Mouse (Mus musculus) cerebellum, adult 9-10 months (tissue): Measurements from ENCODE around the gene Dab1.

Experiments
- DNase-seq: peaks from one replicate; pipeline ENCODE4 v3.0.0; 2022

The Dab1 gene

DNA sequence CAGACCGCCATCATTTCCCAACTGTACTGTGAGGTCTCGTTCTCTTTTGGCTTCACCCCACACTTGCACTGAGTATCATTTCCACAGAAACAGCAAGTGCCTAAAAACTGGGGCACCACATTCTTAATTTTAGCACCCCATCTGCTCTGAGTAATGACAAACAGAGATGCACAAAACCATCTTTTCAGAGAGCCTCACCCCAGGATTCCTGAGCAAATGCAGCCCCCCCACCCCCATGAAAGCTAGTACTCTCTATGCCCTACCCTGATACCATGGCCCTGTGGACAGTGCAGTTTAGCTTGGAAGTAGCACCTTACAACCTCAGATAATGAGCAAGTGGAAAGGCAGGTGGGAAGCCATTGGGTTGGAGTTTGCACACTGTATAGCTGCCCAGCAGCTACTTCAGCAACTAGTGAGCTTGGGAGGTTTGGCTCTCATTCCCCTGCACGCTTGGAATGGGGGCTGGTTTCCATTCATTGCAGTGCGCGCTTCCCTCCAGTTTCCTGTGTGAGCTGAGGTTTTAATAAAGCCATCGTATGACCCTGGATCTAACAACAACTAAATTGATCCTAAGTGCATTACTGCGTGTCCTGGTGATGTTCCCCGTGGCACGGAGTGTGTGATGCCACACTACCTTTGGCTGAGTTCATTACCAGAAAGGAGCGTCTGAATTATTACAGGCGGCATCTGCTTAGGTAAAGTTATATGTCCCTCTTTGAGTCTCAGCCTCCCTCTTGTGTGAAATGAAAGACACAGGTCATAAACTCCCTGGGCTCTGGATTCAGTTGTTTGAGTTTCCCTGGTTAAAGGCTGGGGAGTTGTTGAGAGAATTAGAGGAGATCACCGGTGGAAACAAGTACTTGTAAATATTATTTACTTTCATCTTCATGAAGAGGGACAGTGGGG lies 842.2 kb downstream of the Dab1 start:
- DNase-seq: peak; percentile 83

DNA sequence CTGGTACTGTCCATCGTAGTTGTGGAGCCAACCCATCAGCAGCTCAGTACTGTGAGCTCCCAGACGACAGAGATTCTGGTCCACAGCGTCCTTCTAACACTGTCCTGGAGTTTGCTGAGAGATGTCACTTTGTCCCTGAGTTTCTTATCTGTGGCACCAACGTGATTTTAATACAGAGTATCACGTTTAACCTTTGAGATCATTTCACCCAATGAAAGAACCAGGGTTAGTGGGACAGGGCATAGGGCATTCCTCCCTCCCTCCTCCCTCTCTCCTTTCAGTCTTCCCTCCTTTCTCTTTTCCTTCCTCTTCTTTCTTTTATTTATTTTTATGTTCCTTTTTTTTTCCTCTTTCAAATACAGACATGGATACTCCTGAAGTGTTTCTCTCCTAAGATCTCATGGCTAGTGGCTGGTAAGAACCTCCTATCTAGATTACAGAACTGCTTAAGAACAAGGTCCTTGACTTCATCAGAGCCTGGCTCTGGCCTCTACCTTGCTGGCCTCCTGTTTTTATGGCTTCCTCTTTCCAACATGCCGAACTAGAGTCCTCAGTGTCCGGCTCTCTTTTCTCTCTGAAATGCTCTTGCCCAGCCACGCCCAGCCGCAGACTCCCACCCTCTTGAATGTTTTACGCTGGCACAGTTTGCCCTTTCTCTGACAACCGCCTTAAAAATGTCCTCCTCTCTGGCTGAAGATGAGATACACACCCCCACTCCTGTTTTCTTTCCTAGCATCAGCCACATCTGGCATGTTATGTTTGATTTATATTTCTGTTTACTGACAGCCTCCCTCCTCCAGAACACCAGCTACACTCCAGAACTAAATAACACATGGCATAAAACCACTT lies 844.0 kb downstream of the Dab1 start:
- DNase-seq: no peak

DNA sequence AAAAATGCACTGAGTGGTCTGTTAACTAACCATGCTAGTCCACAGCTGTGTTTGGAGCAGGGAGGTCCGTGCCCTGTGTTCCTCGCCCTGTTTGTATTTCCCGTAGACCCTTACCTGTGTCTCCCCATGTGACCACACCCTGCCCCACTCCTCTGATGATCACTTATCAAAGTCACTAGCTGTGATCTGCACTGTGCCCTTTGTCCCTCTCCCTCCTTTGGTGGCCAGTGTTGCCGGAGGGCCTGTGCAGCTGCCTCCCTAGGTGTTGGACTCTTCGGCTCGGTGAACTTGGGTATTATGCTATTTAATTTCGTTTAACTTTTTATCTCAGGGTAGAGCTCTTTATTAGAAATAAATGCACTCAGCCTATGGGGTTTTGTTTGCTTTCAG lies 844.6 kb downstream of the Dab1 start:
- no peak for DNase-seq

DNA sequence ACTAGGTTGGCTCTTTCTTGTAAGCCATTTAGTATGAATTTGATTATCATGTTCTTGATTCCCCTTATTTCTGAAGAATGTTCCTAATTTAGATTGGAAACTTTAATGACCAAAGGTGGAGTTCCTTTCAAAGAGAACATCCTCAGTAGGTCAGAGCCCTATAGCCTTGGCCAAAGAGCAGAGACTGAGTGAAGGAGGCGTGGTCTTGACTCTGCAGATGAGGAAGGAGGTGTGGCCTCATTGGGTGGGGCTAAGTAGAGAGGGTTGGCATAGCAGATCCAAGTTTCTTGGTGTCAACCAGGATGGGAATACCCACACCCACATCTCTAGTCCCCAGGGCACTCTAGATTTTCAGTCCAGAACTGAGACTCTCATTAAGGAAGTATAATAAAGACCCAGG lies 846.4 kb downstream of the Dab1 start:
- DNase-seq: no peak

DNA sequence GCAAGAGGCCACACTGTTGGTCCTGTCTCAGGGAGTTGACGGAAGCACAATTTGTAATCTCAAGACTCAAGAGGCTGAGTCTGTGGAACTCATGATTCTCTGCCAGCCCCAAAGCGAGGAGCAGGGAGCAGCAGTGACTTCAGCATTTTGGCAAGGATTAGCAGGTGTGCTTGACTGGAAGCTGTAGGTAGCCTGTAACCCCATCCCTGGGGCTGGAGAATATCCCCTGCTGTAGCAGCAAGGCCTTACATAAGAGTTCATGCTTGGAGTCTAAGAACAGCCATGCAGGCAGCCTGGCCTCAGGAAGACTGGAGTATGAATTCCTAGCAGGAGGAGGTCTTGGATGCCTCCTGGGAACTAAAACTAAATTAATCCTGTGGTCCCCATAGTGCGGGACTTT lies 849.5 kb downstream of the Dab1 start:
- peak; percentile 83 for DNase-seq

DNA sequence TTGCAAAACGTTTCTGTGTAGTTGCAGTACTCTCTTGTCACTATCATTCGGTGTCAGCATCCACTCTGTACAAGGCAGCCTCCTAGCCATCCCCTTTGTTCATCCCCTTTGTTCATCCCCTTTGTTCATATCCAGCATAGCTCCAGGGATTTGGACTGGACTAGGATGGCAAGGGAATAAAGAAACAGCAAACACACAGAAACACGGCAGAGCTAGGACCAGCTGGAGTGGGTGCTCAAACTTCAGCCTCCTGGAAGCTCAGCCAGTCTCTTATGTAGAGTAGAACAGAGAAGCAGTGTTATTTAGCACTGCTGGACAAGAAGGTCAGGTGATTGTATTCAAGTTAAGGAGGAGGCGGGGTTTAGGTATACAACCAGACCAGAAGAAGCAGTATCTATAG lies 853.8 kb downstream of the Dab1 start:
- no peak for DNase-seq

DNA sequence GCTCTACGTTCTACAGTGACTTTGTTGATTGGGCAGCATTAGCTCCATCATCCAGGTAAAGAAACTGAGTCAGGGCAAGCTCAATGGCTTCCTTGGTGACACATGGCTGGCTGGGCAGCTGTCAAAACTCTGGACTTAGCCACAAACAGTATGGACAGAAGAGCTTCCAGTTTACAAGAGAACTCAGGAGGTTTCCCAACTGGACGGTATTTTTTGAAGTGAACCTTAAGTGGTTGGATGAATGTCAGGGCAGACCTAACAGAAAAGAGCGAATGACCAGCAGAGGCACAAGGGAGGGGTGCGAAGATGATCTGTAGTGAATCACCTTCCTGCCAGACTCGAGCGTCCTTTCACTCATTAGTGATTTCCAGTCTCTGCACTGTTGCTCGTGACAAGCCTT lies 857.7 kb downstream of the Dab1 start:
- DNase-seq: no peak

DNA sequence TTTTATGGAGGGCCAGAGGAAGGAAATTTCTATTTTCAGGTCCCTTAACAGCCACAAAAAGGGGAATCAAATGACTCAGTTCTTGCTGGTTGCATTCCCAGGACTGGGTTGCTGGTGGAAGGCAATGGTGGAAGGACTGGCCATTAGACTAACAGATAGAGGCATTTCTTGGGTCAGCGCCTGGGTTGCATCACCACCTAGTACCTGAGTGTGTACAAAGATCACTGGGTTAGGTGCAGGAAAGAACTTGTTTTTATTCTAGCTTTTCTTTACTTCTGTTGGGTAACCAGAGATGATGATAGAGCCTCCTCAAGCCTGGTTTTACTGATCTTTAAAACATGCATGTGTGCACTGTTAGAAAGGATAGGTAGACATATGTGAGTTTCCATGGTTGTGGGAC lies 864.8 kb downstream of the Dab1 start:
- no peak for DNase-seq

DNA sequence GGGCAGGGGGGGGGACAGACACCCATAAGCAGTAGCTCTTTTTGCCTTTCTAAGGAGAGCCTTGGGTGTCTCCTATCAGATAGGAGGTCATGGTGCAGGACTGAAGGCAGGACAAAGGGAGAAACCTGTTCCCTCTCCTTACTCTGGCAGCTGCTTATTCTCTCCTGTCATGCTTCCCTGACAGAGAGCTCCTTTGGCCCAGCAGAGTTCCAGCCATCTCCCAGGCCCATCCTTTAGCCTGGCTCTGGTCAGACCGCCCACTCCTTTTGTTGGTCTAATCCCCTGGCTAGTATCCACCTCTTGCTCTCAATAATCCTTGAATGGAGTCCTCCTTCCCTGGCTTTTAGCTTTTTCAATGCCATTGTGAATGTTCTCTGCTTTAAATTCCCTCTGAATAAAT lies 878.1 kb downstream of the Dab1 start:
- DNase-seq: no peak

DNA sequence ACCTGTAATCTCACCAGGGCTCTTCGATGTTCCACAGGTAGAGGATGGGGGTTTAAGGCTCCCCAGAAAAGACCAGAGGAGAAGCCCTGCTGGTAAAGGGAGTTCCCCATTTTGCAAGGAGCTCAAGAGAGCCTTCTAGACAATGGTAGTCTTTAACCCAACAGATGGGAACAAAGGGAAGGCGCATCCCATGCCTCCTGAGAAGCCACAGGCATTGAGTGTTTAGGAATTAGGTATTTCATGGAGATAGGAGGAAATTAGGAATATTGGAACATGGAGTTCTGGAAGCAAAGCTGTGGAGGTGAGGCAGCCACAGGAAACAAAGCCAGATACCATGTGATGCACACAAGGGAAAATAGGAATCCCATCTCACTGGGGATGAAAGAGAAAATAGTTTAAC lies 881.0 kb downstream of the Dab1 start:
- DNase-seq: no peak

DNA sequence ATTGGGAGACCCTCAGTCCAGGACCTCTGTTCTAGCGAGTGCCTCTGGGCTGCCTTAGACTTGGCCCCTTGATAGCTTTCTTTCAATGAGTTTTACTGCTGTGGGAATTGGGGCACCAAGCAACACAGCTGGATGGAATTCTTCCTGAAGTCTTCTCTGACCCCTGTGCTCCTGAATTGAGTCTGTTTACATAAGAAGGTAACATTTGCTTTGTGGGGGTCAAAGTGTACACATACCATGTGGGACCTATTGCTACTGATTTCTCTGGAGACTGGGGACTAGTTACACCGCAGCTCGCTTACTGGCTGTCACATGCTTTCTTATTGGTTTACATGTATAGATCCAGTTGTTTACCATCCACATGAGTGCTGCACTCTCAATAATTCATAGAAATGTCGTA lies 881.5 kb downstream of the Dab1 start:
- DNase-seq: no peak

DNA sequence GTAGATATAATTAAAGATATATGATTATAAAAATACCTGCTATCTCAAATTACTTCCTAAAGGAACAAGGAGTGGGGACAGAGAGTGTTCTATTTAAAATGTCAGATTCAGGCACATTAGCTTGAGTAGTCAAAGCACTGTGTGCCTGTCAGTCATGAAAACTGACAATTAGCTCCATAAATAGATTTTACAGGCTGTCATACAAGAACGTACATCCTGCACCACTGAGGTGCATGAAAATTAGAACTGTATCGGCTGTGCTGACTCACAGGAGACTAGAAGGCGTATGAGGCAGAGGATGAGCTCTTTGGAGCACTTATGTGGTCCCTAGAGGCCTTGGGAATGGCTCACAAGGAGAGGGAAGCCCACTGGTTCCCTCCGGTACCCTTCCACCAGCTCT lies 882.1 kb downstream of the Dab1 start:
- DNase-seq: no peak

DNA sequence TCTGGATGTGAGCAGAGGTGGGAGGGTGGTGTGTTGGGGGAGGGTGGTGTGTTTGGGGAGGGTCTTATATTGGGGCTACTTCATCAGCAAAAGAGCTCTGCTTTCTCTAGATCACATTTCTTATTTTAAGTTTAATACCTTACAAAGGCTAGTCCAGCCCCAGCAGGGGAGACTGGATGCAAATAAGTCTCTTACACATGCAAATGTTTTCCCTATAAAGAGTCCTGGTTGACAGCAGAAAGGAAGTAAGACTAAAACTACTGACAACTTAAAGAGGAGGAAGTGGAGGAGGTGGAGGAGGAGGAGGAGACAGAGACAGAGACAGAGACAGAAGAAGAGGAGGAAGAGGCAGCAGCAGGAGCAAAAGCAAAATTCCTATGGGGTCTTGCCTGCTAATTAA lies 885.8 kb downstream of the Dab1 start:
- no peak for DNase-seq

DNA sequence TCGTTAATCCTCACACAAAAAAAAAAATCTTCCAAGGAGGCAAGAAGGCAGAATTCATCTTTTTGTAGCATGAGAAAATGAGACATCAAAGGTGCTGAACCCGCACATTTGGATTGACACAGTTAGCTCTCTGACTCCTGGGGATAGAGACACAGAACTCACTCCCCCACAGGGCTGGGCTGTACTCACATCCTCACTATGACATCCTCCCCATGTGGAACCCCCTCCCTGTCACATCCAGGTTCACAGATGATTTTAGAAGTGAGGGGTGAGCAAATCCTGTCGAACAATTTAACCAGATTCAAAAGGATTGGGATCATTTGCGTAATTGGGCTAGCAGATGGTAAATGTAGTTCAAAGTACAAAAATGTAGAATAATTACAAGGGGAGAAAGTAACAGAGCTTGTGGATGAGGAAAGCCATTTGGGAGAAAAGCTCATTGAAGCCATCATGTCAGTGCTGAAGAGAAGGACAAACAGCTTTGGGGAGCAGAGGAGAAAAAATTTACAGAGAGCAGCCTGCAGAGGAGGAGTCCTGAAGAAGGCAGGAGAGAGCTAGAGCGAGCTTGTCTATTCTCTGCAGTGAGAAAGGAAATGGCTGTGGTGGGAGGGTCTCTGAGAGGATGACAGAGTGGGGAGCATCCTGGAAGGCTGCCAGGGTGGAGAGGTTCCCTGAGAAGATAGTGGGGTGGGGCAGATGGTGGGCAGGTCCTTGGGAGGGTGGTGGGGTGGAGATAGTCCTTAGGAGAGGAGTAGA lies 890.2 kb downstream of the Dab1 start:
- no peak for DNase-seq

DNA sequence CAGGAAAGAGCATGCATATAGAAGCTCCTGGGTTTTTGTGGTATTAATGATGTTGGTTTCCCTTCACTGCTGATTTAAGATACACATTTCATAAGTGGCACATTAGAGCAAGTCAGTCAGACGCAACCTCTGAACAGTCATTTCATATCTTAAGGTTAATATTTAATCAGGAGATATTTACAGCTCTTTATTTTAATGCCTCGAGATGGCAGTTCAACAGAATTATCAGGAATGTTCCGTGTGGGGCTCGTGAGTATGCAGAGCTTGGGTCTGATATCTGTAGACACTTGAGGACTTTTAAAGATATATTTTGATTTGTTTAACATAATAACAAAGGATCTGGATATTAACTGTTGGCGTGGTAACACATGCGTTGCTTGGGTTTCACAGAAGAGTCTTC lies 892.7 kb downstream of the Dab1 start:
- DNase-seq: no peak

DNA sequence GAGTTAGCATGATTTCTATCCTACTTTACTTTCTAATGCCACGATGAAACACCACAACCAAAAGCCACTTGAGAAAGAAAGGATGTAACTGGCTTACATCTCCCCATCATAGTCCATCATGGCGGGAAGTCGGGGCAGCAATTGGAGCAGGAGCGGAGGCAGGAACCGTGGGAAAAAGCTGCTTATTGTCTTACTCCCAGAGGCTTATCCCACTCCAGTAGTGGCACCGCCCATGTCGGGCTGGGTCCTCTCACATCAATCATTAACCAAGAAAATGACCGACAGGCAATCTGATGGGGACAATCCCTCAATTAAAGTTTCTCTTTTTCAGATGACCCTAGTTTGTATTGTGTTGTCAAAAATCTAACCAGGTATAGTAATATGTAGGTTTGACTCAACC lies 893.4 kb downstream of the Dab1 start:
- no peak for DNase-seq

DNA sequence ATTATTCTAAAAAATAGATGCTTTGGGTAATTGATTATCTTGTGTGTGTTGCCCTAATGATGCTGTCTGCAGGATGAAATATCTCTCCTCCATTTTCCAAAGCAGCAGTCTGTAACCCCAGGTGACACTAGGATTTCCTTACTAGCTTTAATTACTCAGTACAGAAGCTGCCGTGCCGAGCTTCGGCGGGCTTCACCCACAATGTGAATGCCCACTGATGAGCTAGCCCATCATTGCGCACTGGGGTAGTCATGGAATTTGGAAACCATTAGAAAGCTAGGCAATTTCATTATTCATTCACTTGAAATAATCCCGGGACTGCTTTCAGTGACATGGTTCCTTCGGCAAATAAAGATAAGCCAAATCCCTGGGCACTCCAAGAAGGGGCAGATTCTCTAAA lies 894.5 kb downstream of the Dab1 start:
- DNase-seq: no peak

DNA sequence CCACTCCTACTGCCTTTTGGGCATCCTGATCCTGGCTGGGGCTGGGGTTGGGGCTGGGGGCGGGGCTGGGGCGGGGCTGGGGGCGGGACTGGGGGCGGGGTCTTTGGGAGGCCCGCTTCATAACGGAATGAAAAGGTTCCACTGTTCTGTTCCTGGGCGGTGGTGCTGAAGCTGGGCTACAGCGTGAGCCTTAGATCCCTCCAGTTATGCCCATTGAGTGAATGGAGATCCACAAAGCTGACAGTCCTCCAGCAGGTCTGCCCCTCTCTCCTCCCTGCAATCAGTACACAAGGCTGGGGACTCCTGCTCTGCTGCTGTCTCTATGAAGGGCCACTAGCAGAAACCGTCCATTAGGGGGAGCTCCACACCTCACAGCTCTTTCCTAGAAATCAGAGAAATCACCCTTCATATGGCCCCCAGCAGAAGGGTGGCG lies 895.4 kb downstream of the Dab1 start:
- no peak for DNase-seq

DNA sequence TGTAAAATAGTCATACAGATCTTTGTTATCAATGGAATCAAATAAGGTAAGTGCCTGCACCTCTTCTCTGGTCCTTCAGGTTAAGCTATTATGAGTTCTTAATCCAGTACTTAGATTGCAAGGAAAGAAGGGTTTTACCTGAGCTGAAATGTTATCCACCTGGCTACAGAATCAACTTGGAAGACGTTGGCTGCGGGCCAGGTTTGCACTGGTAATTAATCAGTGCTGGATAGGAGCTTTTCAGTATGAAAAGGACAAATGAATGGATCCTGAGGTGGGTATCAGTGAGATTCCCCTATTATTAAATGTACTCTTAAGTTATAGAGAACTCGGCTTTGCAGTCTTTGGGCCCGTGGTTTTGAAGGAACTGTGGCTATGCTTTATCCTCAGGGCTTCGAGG lies 896.5 kb downstream of the Dab1 start:
- no peak for DNase-seq

DNA sequence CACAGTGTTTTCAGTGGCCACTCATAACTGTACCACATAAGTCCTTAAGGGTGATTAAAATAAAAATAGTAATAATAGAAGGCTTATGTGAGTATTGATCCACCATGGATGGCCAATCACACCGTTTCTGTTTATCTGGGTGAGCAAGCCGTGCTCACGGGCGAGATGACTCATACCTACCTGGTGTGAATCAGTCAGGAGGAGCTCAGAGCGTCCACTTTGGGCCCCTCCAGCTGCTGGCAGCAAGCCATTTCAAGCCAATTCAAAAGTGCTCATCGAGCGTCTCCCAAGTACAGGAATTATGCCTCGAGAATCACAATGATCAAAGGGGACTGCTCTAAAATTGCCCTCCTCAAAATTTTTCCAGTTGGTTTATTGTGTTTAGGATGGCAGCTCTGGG lies 903.2 kb downstream of the Dab1 start:
- peak; percentile 54 for DNase-seq

DNA sequence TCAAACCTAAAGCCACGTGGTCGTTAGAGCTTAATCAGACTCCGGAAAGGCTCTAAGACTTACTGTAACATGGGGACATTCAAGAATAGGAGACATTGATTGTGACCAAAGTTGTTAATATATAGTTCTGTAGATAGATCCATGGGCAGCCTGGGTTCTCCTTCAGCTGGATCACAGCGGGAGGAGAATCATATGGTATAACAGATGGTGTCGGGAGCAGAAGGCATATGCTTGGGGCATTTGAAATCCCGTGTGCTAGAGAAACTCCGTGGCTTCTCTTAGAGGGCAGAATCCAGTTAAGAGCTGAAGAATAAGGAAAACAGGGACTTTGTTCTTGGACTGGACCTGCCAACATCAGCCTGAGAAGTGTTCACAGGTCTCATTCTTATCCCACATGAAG lies 904.6 kb downstream of the Dab1 start:
- DNase-seq: peak; percentile 75

DNA sequence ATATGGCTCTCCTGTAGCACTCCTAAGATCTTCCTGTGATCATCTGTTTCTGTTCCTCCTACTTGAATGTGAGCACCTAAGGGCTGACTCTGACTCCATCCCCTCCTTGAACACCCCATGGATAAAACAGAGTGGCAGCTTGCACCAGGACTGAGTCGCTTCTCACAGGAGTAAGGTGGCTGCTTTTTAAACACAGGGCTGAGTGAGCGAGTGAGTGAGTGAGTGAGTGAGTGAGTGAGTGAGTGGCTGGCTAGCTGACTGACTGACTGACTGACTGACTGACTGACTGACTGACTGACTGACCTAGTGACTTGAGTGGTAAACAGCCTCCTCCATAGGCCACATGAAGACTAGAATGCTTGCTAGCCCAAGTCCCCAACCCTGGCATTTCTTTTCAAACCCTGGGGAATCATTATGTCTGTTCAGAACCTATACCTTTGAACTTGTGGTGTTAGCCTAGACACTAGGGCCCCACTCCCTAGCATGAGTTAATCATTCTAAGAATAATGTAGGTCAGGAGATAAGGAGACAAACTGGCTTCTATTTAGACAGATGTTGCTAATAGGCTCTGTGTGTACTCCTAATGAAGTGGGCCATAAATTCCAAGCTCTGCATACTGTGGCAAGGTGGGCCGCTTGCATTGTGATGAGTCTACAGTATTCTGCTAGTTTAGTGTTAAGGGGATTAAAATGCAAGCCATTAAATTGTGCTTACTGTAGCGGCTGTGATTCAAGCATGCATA lies 910.9 kb downstream of the Dab1 start:
- DNase-seq: no peak

DNA sequence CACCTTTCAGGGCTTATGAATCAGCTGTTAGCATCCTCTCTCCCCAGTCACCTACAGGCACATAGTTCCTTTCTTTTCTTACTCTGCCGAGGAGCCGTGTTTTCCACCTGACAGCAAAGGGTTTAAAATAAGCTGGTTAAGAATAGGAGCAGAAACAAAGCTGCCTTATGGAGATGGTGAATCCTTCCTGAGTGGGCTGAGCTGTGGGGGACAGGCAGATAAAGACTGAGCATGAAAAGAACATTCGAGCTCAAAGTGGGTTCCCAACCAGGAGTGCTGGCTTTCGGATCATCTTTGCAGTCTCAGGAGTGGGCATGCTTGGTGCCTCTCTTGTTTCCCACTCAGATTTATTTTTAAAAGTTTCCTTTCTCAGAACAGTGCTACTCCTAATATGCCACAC lies 913.7 kb downstream of the Dab1 start:
- DNase-seq: no peak
